Mouse (Mus musculus) brain, embryonic 14.5 days (tissue): ENCODE results near the gene Cald1.

Source experiments
- CTCF ChIP-seq: fragments of 200-500 bp; IDR thresholded peaks from 2 replicates; pipeline ENCODE4 v1.5.1; 2012; ENCODE audit warnings: inconsistent platforms, mild to moderate bottlenecking, moderate library complexity, borderline replicate concordance; ENCODE audit not compliant: insufficient read depth, insufficient read length; ENCODE audit errors: extremely low read depth
- POLR2A ChIP-seq: fragments of 200-500 bp; IDR thresholded peaks from 2 replicates; pipeline ENCODE4 v1.6.1; 2012; ENCODE audit warnings: mild to moderate bottlenecking, inconsistent platforms, borderline replicate concordance; ENCODE audit not compliant: poor library complexity, insufficient read depth, insufficient read length, severe bottlenecking; ENCODE audit errors: extremely low read depth

GRCm38 (mm10) chr6:34583365-34583764 is 14.9 kb upstream of the Cald1 start:
- TF ChIP-seq CTCF = no peak
- no peak for TF ChIP-seq POLR2A
